ENCODE assay signal across 16 mouse cellular contexts in the genomic region with DNA sequence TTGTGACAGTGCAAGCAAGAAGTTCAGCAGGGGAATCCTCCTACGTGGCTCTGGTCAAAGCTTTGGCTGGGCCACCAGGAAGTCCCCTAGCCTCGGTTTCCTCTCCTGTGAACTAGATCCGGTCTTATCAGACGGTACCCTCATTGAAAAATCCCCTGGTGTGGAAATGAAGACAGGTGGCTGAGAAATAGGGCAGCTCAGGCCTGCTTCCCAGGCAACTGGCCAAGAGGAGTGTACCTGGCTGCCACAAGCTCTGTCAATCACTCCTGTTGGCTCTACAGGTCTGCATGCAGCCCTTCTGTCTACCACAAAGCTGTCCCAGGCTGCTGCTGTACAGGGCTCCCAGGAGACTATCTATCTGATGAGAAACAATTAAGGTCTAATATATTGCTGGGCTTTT.
DNase-seq lines count a peak whose midpoint lies in the region; ATAC-seq and TF ChIP-seq lines count a peak whose summit lies in the region.
"Had no signal": no experiment of that assay in that cellular context is flagged by ENCODE, and none has a peak within 500 bp of the region (broad histone marks: within the 10 kb centered on the region; RNA-seq: fewer than 3 reads in every experiment).

No protein-coding gene starts in this region.

- no peak overlapping the region for H3K27ac ChIP-seq in hindbrain, postnatal 0 days
- H3K27ac ChIP-seq in hindbrain, embryonic 13.5 days: no peak overlapping the region
- no peak overlapping the region for H3K27ac ChIP-seq in hindbrain, embryonic 12.5 days
- H3K27ac ChIP-seq: forebrain, embryonic 10.5 days; heart, embryonic 15.5 days; hindbrain, embryonic 15.5 days had no signal

- no peak overlapping the region for H3K4me3 ChIP-seq in hindbrain, postnatal 0 days (ENCODE audit: low read length)
- no peak overlapping the region for H3K4me3 ChIP-seq in hindbrain, embryonic 13.5 days
- H3K4me3 ChIP-seq in hindbrain, embryonic 12.5 days: no peak overlapping the region
- H3K4me3 ChIP-seq: forebrain, embryonic 10.5 days; heart, embryonic 15.5 days; hindbrain, embryonic 15.5 days had no signal

- no peak for ATAC-seq in hindbrain, postnatal 0 days
- ATAC-seq in hindbrain, embryonic 13.5 days (ENCODE audit: low FRiP score): no peak
- peak; percentile 43 for ATAC-seq in activated CD4-positive, CD25-positive, alpha-beta regulatory T cell, adult 4 months
- ATAC-seq in inflammation-experienced regulatory T-cells, adult 6 months: peak; percentile 38
- no peak for ATAC-seq in hindbrain, embryonic 12.5 days (ENCODE audit: low FRiP score)

- H3K9ac ChIP-seq in hindbrain, postnatal 0 days (replicated peaks; ENCODE audit: low read length): no peak overlapping the region
- H3K9ac ChIP-seq in hindbrain, embryonic 13.5 days: no peak overlapping the region
- H3K9ac ChIP-seq in hindbrain, embryonic 12.5 days: no peak overlapping the region
- H3K9ac ChIP-seq: heart, embryonic 15.5 days; hindbrain, embryonic 15.5 days had no signal

- no peaks in the 10 kb centered on the region for H3K27me3 ChIP-seq in hindbrain, postnatal 0 days (ENCODE audit: insufficient read depth, low read length)
- H3K27me3 ChIP-seq in hindbrain, embryonic 13.5 days: no peaks in the 10 kb centered on the region
- no peaks in the 10 kb centered on the region for H3K27me3 ChIP-seq in hindbrain, embryonic 12.5 days
- H3K27me3 ChIP-seq: heart, embryonic 15.5 days; hindbrain, embryonic 15.5 days had no signal

- TF ChIP-seq CTCF in hindbrain, postnatal 0 days (IDR thresholded peaks at IDR 0.05; ENCODE audit: low read depth): no peak

- no peaks in the 10 kb centered on the region for H3K4me1 ChIP-seq in hindbrain, postnatal 0 days (ENCODE audit: insufficient read depth, low read length)
- H3K4me1 ChIP-seq in hindbrain, embryonic 13.5 days (replicated peaks): no peaks in the 10 kb centered on the region
- H3K4me1 ChIP-seq in hindbrain, embryonic 12.5 days: no peaks in the 10 kb centered on the region
- H3K4me1 ChIP-seq: forebrain, embryonic 10.5 days; hindbrain, embryonic 15.5 days had no signal

- WGBS in hindbrain, postnatal 0 days: 80% methylated on average over 4 of the region's 4 CpGs
- WGBS in hindbrain, embryonic 13.5 days: 96% methylated on average over 4 of the region's 4 CpGs
- 86% methylated on average over 4 of the region's 4 CpGs for WGBS in hindbrain, embryonic 12.5 days

- H3K4me2 ChIP-seq in hindbrain, postnatal 0 days (ENCODE audit: low read depth, low read length): no peak overlapping the region
- no peak overlapping the region for H3K4me2 ChIP-seq in hindbrain, embryonic 13.5 days
- H3K4me2 ChIP-seq in hindbrain, embryonic 12.5 days (replicated peaks): no peak overlapping the region
- H3K4me2 ChIP-seq: heart, embryonic 15.5 days; hindbrain, embryonic 15.5 days had no signal

- peak; percentile 24 for DNase-seq in hindbrain, postnatal 0 days (ENCODE audit: low spot score)
- DNase-seq in cerebellum, adult 9-10 months: peak; percentile 7
- DNase-seq in thymus, postnatal 4 days: no peak
- DNase-seq: adrenal gland, postnatal 14 days; kidney, adult 9 months; kidney, postnatal 4 days; lung, adult 18-20 months; lung, postnatal 36 days; thymus, postnatal 14 days had no signal

- no peaks in the 10 kb centered on the region for H3K36me3 ChIP-seq in hindbrain, postnatal 0 days (ENCODE audit: insufficient read depth, low read length)
- no peaks in the 10 kb centered on the region for H3K36me3 ChIP-seq in hindbrain, embryonic 13.5 days
- H3K36me3 ChIP-seq in hindbrain, embryonic 12.5 days: no peaks in the 10 kb centered on the region
- H3K36me3 ChIP-seq: forebrain, embryonic 10.5 days; heart, embryonic 15.5 days; hindbrain, embryonic 15.5 days had no signal

- 0 out of 2 replicates have a peak, but pooled peaks cover 2% of the 10 kb centered on the region for H3K9me3 ChIP-seq in hindbrain, postnatal 0 days (ENCODE audit: low read length)
- H3K9me3 ChIP-seq in hindbrain, embryonic 13.5 days: peaks cover 3% of the 10 kb centered on the region; the same call in 1 of the 2 replicates
- H3K9me3 ChIP-seq in hindbrain, embryonic 12.5 days (replicated peaks): no peaks in the 10 kb centered on the region
- H3K9me3 ChIP-seq: forebrain, embryonic 10.5 days; heart, embryonic 15.5 days; hindbrain, embryonic 15.5 days had no signal

Comparison
In these comparisons a context has a peak if more than half of its experiments do, and no peak if none do; other contexts are left out.
1. ATAC-seq: peak in activated CD4-positive, CD25-positive, alpha-beta regulatory T cell, adult 4 months (single experiment) and inflammation-experienced regulatory T-cells, adult 6 months (single experiment); none in hindbrain, postnatal 0 days (single experiment), hindbrain, embryonic 13.5 days (single experiment) and hindbrain, embryonic 12.5 days (single experiment).